Mouse (Mus musculus): ENCODE results near the gene Mrpl3. TPM values are rescaled to one million over a fixed set of nuclear protein-coding genes. Genes with fewer than 3 reads are reported as not detected.

Gene Mrpl3
- total RNA-seq, 2 experiments from 2014 or later, result 91.1 to 95.9 TPM

Other genes starting within 250 kb of the Mrpl3 start
- gene Nudt16, start 78.6 kb downstream of the Mrpl3 start, total RNA-seq (2021), result 1 to 10 TPM; 7.0 to 7.6 TPM
- gene 1700080E11Rik, start 91.9 kb downstream of the Mrpl3 start, total RNA-seq (2021), result not detected

Data from gastrocnemius, postnatal 10 days (tissue).